In the genomic region with DNA sequence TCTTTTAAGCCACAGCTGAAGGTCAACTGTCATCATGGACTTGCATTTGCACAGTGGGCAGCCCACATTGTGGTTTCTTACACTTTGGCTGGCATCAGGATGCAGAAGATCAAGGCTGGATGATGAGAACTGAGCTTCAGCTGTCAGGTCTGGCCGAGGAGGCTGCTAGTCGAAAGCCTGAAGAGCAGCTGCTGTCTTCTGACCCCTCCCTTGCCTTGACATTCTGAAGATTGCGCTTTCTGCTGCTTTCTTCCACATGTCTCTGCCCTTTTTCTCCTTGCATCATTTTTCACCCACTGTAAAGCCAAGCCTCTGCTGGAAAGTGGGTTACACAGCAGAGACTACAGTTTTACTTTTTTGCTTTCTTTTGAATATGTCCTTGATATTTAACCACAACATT, we compare ENCODE assay signal across 23 mouse cellular contexts. TPM values are rescaled to one million over a fixed set of nuclear protein-coding genes. Genes with fewer than 3 reads are reported as not detected.
DNase-seq lines count a peak whose midpoint lies in the region; ATAC-seq lines count a peak whose summit lies in the region.
"Had no signal": no experiment of that assay in that cellular context is flagged by ENCODE, and none has a peak within 500 bp of the region (broad histone marks: within the 10 kb centered on the region; RNA-seq: fewer than 3 reads in every experiment).

No protein-coding gene starts in this region.

- no peak overlapping the region for H3K4me3 ChIP-seq in embryonic facial prominence, embryonic 14.5 days (ENCODE audit: low read depth, low read length)
- no peak overlapping the region for H3K4me3 ChIP-seq in embryonic facial prominence, embryonic 10.5 days
- H3K4me3 ChIP-seq in kidney, embryonic 14.5 days (ENCODE audit: low read length) = no peak overlapping the region
- H3K4me3 ChIP-seq in hindbrain, embryonic 14.5 days (replicated peaks; ENCODE audit: low read length) = no peak overlapping the region
- H3K4me3 ChIP-seq: embryonic facial prominence, embryonic 13.5 days; forebrain, embryonic 13.5 days; heart, adult 2 months; heart, embryonic 15.5 days; hindbrain, embryonic 13.5 days; intestine, embryonic 15.5 days had no signal

- WGBS in embryonic facial prominence, embryonic 14.5 days = 55% methylated on average over 3 of the region's 3 CpGs
- 68% methylated on average over 3 of the region's 3 CpGs for WGBS in embryonic facial prominence, embryonic 10.5 days
- WGBS in kidney, embryonic 14.5 days = 68% methylated on average over 3 of the region's 3 CpGs
- 70% methylated on average over 3 of the region's 3 CpGs for WGBS in hindbrain, embryonic 14.5 days

- no peak for ATAC-seq in embryonic facial prominence, embryonic 14.5 days (ENCODE audit: low read depth)
- ATAC-seq in kidney, embryonic 14.5 days (ENCODE audit: low FRiP score, low TSS enrichment) = no peak
- ATAC-seq in hindbrain, embryonic 14.5 days (ENCODE audit: low FRiP score) = no peak
- ATAC-seq: activated CD4-positive, CD25-positive, alpha-beta regulatory T cell, adult 4 months; forebrain, postnatal 0 days; intestine, embryonic 15.5 days; Patski had no signal

- no peaks in the 10 kb centered on the region for H3K9me3 ChIP-seq in embryonic facial prominence, embryonic 14.5 days (ENCODE audit: control insufficient read depth, low read length)
- H3K9me3 ChIP-seq in embryonic facial prominence, embryonic 10.5 days = no peaks in the 10 kb centered on the region
- no peaks in the 10 kb centered on the region for H3K9me3 ChIP-seq in kidney, embryonic 14.5 days (ENCODE audit: control insufficient read depth, low read length)
- no peaks in the 10 kb centered on the region for H3K9me3 ChIP-seq in hindbrain, embryonic 14.5 days (ENCODE audit: control insufficient read depth, low read length)
- H3K9me3 ChIP-seq: embryonic facial prominence, embryonic 13.5 days; forebrain, embryonic 13.5 days; heart, embryonic 15.5 days; hindbrain, embryonic 13.5 days; intestine, embryonic 15.5 days had no signal

- no peak overlapping the region for H3K4me2 ChIP-seq in embryonic facial prominence, embryonic 14.5 days (ENCODE audit: low read depth, low read length)
- H3K4me2 ChIP-seq in kidney, embryonic 14.5 days (replicated peaks; ENCODE audit: low read depth, low read length) = no peak overlapping the region
- H3K4me2 ChIP-seq in hindbrain, embryonic 14.5 days (replicated peaks) = no peak overlapping the region
- H3K4me2 ChIP-seq: embryonic facial prominence, embryonic 13.5 days; forebrain, embryonic 13.5 days; heart, embryonic 11.5 days; heart, embryonic 15.5 days; hindbrain, embryonic 13.5 days; intestine, embryonic 15.5 days had no signal

- no peak overlapping the region for H3K27ac ChIP-seq in embryonic facial prominence, embryonic 14.5 days (replicated peaks; ENCODE audit: low read depth, low read length)
- H3K27ac ChIP-seq in embryonic facial prominence, embryonic 10.5 days (replicated peaks) = no peak overlapping the region
- no peak overlapping the region for H3K27ac ChIP-seq in kidney, embryonic 14.5 days (ENCODE audit: low read depth, low read length)
- no peak overlapping the region for H3K27ac ChIP-seq in hindbrain, embryonic 14.5 days
- H3K27ac ChIP-seq: embryonic facial prominence, embryonic 13.5 days; forebrain, embryonic 13.5 days; heart, adult 2 months; heart, embryonic 15.5 days; hindbrain, embryonic 13.5 days; intestine, embryonic 15.5 days had no signal

- no peaks in the 10 kb centered on the region for H3K27me3 ChIP-seq in embryonic facial prominence, embryonic 14.5 days (replicated peaks; ENCODE audit: control insufficient read depth, insufficient read depth, low read length)
- no peaks in the 10 kb centered on the region for H3K27me3 ChIP-seq in embryonic facial prominence, embryonic 10.5 days (replicated peaks; ENCODE audit: low read depth, poor library complexity, severe bottlenecking)
- no peaks in the 10 kb centered on the region for H3K27me3 ChIP-seq in kidney, embryonic 14.5 days (ENCODE audit: control insufficient read depth, insufficient read depth, low read length)
- H3K27me3 ChIP-seq in hindbrain, embryonic 14.5 days (ENCODE audit: control insufficient read depth, insufficient read depth, low read length) = no peaks in the 10 kb centered on the region
- H3K27me3 ChIP-seq: CH12.LX; embryonic facial prominence, embryonic 13.5 days; forebrain, embryonic 13.5 days; heart, embryonic 15.5 days; hindbrain, embryonic 13.5 days; intestine, embryonic 15.5 days; Patski had no signal

- peak; percentile 36 for DNase-seq in embryonic facial prominence, embryonic 14.5 days (ENCODE audit: low spot score)
- DNase-seq in embryonic facial prominence, embryonic 10.5 days (ENCODE audit: low spot score) = no peak
- peak; percentile 68 for DNase-seq in adrenal gland, adult 2 months
- peak; percentile 12 for DNase-seq in adrenal gland, postnatal 25 days
- DNase-seq in kidney, adult 9 months = no peak
- DNase-seq in hindbrain, embryonic 14.5 days (ENCODE audit: low spot score) = no peak
- DNase-seq: cerebellum, adult 2 months; cerebellum, postnatal 10 days; forebrain, postnatal 0 days; gastrocnemius, postnatal 14 days; heart, adult 2 months; heart, postnatal 14 days had no signal

- no peaks in the 10 kb centered on the region; the same call in 1 of the 2 replicates for H3K4me1 ChIP-seq in embryonic facial prominence, embryonic 14.5 days (ENCODE audit: control insufficient read depth, insufficient read depth, low read length)
- H3K4me1 ChIP-seq in embryonic facial prominence, embryonic 10.5 days = peaks cover 13% of the 10 kb centered on the region
- H3K4me1 ChIP-seq in kidney, embryonic 14.5 days (ENCODE audit: control insufficient read depth, insufficient read depth, low read length) = no peaks in the 10 kb centered on the region
- H3K4me1 ChIP-seq in hindbrain, embryonic 14.5 days (replicated peaks; ENCODE audit: control insufficient read depth, insufficient read depth, low read length) = no peaks in the 10 kb centered on the region
- H3K4me1 ChIP-seq: forebrain, embryonic 13.5 days; heart, embryonic 15.5 days; hindbrain, embryonic 13.5 days; intestine, embryonic 15.5 days had no signal

- no peaks in the 10 kb centered on the region for H3K36me3 ChIP-seq in embryonic facial prominence, embryonic 14.5 days (ENCODE audit: control insufficient read depth, insufficient read depth, low read length)
- H3K36me3 ChIP-seq in embryonic facial prominence, embryonic 10.5 days (replicated peaks) = no peaks in the 10 kb centered on the region
- H3K36me3 ChIP-seq in kidney, embryonic 14.5 days (ENCODE audit: control insufficient read depth, insufficient read depth, low read length) = no peaks in the 10 kb centered on the region
- no peaks in the 10 kb centered on the region for H3K36me3 ChIP-seq in hindbrain, embryonic 14.5 days (replicated peaks; ENCODE audit: control insufficient read depth, insufficient read depth)
- H3K36me3 ChIP-seq: embryonic facial prominence, embryonic 13.5 days; heart, embryonic 15.5 days; hindbrain, embryonic 13.5 days; intestine, embryonic 15.5 days had no signal

- H3K9ac ChIP-seq in embryonic facial prominence, embryonic 14.5 days (ENCODE audit: low read depth, low read length) = no peak overlapping the region
- no peak overlapping the region for H3K9ac ChIP-seq in kidney, embryonic 14.5 days (ENCODE audit: low read depth, low read length)
- H3K9ac ChIP-seq in hindbrain, embryonic 14.5 days = no peak overlapping the region
- H3K9ac ChIP-seq: embryonic facial prominence, embryonic 13.5 days; forebrain, embryonic 13.5 days; forebrain, postnatal 0 days; heart, embryonic 15.5 days; hindbrain, embryonic 13.5 days; intestine, embryonic 15.5 days had no signal

RNA-seq across cellular contexts. Expression of a gene that starts 59.5 kb away (rescaled TPM):
- 14.3 and 15.1 TPM in 2 replicates for polyA plus RNA-seq in embryonic facial prominence, embryonic 14.5 days (2014; fragmentation: Nextera tagmentation; extraction: Ambion mirVana)
- polyA plus RNA-seq in embryonic facial prominence, embryonic 10.5 days (2016; fragmentation: Nextera tagmentation; extraction: Ambion mirVana) = 0.63 and 0.77 TPM in 2 replicates
- total RNA-seq in adrenal gland, adult 2 months (2021) = 10 to 100 TPM; 10.3 to 18.8 TPM
- polyA plus RNA-seq in adrenal gland, adult 2 months (2012; rRNA removed) = 2.3 and 2.6 TPM in 2 replicates
- 17.1 and 18.6 TPM in 2 replicates for total RNA-seq in adrenal gland, postnatal 25 days (2021)
- polyA plus RNA-seq in kidney, embryonic 14.5 days (2014; fragmentation: Nextera tagmentation; extraction: Ambion mirVana) = 17.8 and 20.2 TPM in 2 replicates
- polyA plus RNA-seq in hindbrain, embryonic 14.5 days (2014; fragmentation: Nextera tagmentation; extraction: Ambion mirVana) = 9.0 and 9.6 TPM in 2 replicates
- total RNA-seq: hematopoietic stem cell, adult 5-6 weeks had no signal
- polyA plus RNA-seq: activated CD4-positive, CD25-positive, alpha-beta regulatory T cell, adult 4 months had no signal

Comparison
In these comparisons a context has a peak if more than half of its experiments do, and no peak if none do; other contexts are left out.
1. DNase-seq: peak in embryonic facial prominence, embryonic 14.5 days (single experiment), adrenal gland, adult 2 months (single experiment) and adrenal gland, postnatal 25 days (single experiment); none in embryonic facial prominence, embryonic 10.5 days (single experiment), kidney, adult 9 months (single experiment) and hindbrain, embryonic 14.5 days (single experiment).